Mouse (Mus musculus) heart, postnatal 14 days (tissue): ENCODE data around the gene Gnat2. TPM values are rescaled to one million over a fixed set of nuclear protein-coding genes. Genes with fewer than 3 reads are reported as not detected.

ENCODE experiments used
- DNase-seq, 2 experiments: peaks; one replicate each; pipeline ENCODE4 v3.0.0; 2021 to 2022
- intact Hi-C: fragments of 180-260 bp; cut with DNase I; formaldehyde crosslinking; loops from one replicate; pipeline ENCODE4 v1.15.1; 2025
- total RNA-seq, 2 experiments: library from RNA; stranded (reverse); gene quantifications; 2 replicates each; pipeline ENCODE4 v1.2.3; 2021

Gene Gnat2
- total RNA-seq, 2 experiments from 2014 or later = 0.34 TPM; not detected in 1

DNA sequence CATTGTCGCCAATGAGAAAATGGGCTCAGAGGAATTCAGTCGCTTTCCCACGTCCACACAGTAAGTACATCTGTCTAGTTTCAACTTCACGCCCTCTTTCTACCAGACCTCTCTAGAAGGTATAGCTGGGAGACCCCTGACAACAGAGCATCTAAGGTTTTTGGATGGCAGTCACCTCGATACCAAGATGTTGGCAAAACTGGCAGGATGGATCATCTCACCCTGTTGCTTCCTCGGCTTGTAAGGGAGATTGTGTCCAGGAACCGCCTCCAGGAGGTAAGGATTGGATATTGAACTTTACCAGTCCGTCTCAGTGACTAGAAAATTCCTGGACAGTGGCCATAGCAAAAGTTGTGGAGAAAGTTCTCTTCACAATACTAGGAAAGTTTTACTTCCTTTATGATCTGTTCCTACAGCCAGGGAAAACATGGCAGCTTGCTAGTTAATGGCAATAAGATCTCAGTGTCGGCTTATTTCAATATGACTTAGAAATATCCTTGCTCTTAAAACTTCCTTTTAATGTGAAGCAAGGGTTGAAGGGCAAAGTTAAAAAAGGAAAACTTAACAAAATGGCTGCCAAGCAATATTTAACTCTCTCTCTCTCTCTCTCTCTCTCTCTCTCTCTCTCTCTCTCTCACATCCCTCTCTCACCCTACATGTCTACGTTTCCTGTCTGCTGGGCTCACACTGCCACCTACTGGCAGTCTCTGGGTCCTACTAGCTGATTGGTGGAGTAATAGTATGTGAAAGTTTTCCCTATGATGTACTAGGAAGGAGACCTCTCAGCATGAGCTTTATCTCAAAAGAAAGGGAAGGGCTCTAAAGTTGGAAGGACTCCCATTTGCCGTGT lies 55.0 kb downstream of the Gnat2 start:
- intact Hi-C loops = loop anchor here (1.0 to 10.0 kb wide), 6 partner anchors 77 to 453 kb away; partner anchors contain the start of gene Ahcyl1
- DNase-seq = peak; percentile 87 to 92

Other genes with a start within 250 kb of the Gnat2 start
- not detected for gene Eps8l3, start 215.6 kb upstream of the Gnat2 start, total RNA-seq
- gene Gstm5, start 197.0 kb upstream of the Gnat2 start, total RNA-seq = 10 to 100 TPM; 44.6 to 47.6 TPM
- gene Gstm7, start 161.0 kb upstream of the Gnat2 start, total RNA-seq = 10 to 100 TPM; 38.0 to 43.9 TPM
- 1 to 10 TPM; 1.8 to 2.2 TPM for gene Gstm6, start 149.0 kb upstream of the Gnat2 start, total RNA-seq
- gene Gstm3, start 123.5 kb upstream of the Gnat2 start, total RNA-seq = not detected
- 10 to 100 TPM; 53.0 to 70.5 TPM for gene Gstm2, start 106.3 kb upstream of the Gnat2 start, total RNA-seq
- gene Gstm1, start 74.8 kb upstream of the Gnat2 start, total RNA-seq = 100 to 1,000 TPM in 1 of 2 experiments, 10 to 100 TPM in 1; 94.2 to 113 TPM
- 10 to 100 TPM in 1 of 2 experiments, 1 to 10 TPM in 1; 9.2 to 10.1 TPM for gene Gstm4, start 47.9 kb upstream of the Gnat2 start, total RNA-seq
- 1 to 10 TPM; 7.5 to 8.7 TPM for gene Ampd2, start 6.1 kb upstream of the Gnat2 start, total RNA-seq
- gene Gnai3, start 53.4 kb downstream of the Gnat2 start, total RNA-seq = 10 to 100 TPM; 25.0 to 30.2 TPM
- gene Gpr61, start 62.1 kb downstream of the Gnat2 start, total RNA-seq = not detected
- 10 to 100 TPM in 1 of 2 experiments, 1 to 10 TPM in 1; 9.0 to 10.1 TPM for gene Amigo1, start 93.5 kb downstream of the Gnat2 start, total RNA-seq
- gene Cyb561d1, start 108.4 kb downstream of the Gnat2 start, total RNA-seq = 1 to 10 TPM; 5.0 to 5.1 TPM
- 1 to 10 TPM; 2.9 to 3.0 TPM for gene Atxn7l2, start 118.1 kb downstream of the Gnat2 start, total RNA-seq
- under 1 TPM; 0.36 to 0.46 TPM for gene Sypl2, start 133.9 kb downstream of the Gnat2 start, total RNA-seq
- gene Psma5, start 164.1 kb downstream of the Gnat2 start, total RNA-seq = 10 to 100 TPM; 58.9 to 62.4 TPM
- 10 to 100 TPM; 19.8 to 24.1 TPM for gene Sort1, start 191.3 kb downstream of the Gnat2 start, total RNA-seq